7 mouse cellular contexts compared by ENCODE assay signal in the genomic region with DNA sequence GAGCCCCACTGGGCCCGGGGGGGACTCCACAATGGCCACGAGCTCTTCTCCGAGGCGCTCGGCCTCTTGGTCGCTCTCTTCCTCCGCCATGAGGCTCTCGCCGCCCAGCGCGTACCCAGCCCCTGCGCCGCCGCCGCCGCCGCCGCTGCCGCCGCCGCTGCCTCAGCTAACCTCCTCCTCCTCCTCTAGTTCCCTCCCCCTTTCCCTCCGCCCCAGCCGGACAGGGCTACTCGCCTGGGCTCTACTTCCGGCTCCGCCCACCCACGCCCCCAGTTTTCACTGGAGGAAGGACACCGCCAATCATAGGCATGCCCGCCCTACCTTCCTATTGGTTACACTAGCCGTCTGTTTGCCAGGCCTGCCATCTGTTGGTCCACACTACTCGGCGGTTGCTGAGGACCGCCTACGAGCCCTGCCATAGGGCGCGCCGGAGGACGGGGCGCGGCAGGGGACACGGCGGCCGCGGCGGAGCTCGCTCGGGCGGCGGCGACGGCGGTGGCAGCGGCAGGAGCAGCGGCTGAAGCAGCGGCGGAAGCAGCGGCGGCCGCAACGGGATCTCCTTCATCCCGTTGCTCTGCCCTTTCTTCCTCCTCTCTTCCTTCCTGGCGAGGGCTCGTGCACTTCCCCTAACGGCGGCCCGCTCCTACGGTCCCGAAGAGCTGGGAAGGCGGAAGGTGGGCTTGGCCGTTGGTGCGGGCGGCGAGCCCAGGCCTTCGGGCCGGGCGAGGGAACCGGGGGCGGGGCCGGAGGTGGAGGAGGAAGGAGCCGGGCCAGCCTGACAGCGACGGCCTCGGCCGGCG. TPM values are rescaled to one million over a fixed set of nuclear protein-coding genes. Genes with fewer than 3 reads are reported as not detected.
DNase-seq lines count a peak whose midpoint lies in the region; ATAC-seq lines count a peak whose summit lies in the region.

A gene (minus strand): TSS at position 90 of the 800 bp plus-strand sequence.
A gene (plus strand): TSS at position 434 of the 800 bp plus-strand sequence.

- DNase-seq in adrenal gland, adult 2 months = peak; percentile 100
- DNase-seq in embryo, embryonic 11.5 days (ENCODE audit: low read depth, low spot score) = peak; percentile 99
- DNase-seq in gastrocnemius, postnatal 36 days = peak; percentile 99 to 100
- DNase-seq in left cerebral cortex, postnatal 25 days (ENCODE audit: low spot score in 2 of 2) = peak; percentile 100
- DNase-seq in midbrain, embryonic 10.5 days (ENCODE audit: low spot score) = peak; percentile 99
- DNase-seq in right cerebral cortex, postnatal 4 days = peak; percentile 97

- H3K36me3 ChIP-seq in intestine, embryonic 15.5 days = peaks cover 7% of the 10 kb centered on the region
- peaks cover 27% of the 10 kb centered on the region for H3K36me3 ChIP-seq in midbrain, embryonic 10.5 days

- peak within 1 kb of the TSS; percentile 76 for H3K4me2 ChIP-seq in intestine, embryonic 15.5 days (replicated peaks)

- peaks cover 7% of the 10 kb centered on the region for H3K4me1 ChIP-seq in intestine, embryonic 15.5 days (replicated peaks)
- H3K4me1 ChIP-seq in midbrain, embryonic 10.5 days = peaks cover 32% of the 10 kb centered on the region

- peak within 1 kb of the TSS; percentile 92 for H3K4me3 ChIP-seq in intestine, embryonic 15.5 days (replicated peaks)
- peak within 1 kb of the TSS; percentile 94 for H3K4me3 ChIP-seq in midbrain, embryonic 10.5 days

- no peaks in the 10 kb centered on the region for H3K27me3 ChIP-seq in intestine, embryonic 15.5 days (replicated peaks)
- no peaks in the 10 kb centered on the region for H3K27me3 ChIP-seq in midbrain, embryonic 10.5 days (ENCODE audit: low read depth, poor library complexity, severe bottlenecking)

- under 1% methylated on average over 75 of the region's 85 CpGs for WGBS in intestine, embryonic 15.5 days
- WGBS in midbrain, embryonic 10.5 days = under 1% methylated on average over 71 of the region's 85 CpGs

- intact Hi-C loops in gastrocnemius, postnatal 36 days (cut with DNase I) = loop anchor here (2.0 kb wide), 1 partner anchor 81 kb away; a partner anchor contains a TSS
- intact Hi-C loops in left cerebral cortex, postnatal 25 days (cut with DNase I) = loop anchor here (1.0 to 2.0 kb wide), 2 partner anchors 21 to 81 kb away; no protein-coding TSS in a partner anchor

- H3K9ac ChIP-seq in intestine, embryonic 15.5 days = peak within 1 kb of the TSS; percentile 96

- peak within 1 kb of the TSS; percentile 99 for H3K27ac ChIP-seq in intestine, embryonic 15.5 days
- peak within 1 kb of the TSS; percentile 97 for H3K27ac ChIP-seq in midbrain, embryonic 10.5 days (replicated peaks)

- H3K9me3 ChIP-seq in intestine, embryonic 15.5 days = no peaks in the 10 kb centered on the region
- no peaks in the 10 kb centered on the region for H3K9me3 ChIP-seq in midbrain, embryonic 10.5 days (replicated peaks)

- ATAC-seq in intestine, embryonic 15.5 days = peak; percentile 99

RNA-seq across cellular contexts. Expression of the first gene that starts in this region (rescaled TPM):
- 10 to 100 TPM; 19.0 to 19.1 TPM for total RNA-seq in adrenal gland, adult 2 months (2021)
- 0.48 and 0.65 TPM in 2 replicates for polyA plus RNA-seq in adrenal gland, adult 2 months (2012; rRNA removed)
- 1 to 10 TPM; 8.0 to 9.1 TPM for total RNA-seq in gastrocnemius, postnatal 36 days (2021)
- polyA plus RNA-seq in intestine, embryonic 15.5 days (2015; fragmentation: Nextera tagmentation; extraction: Ambion mirVana) = 4.6 and 5.5 TPM in 2 replicates
- total RNA-seq in left cerebral cortex, postnatal 25 days (2021) = 10 to 100 TPM; 17.4 to 18.0 TPM
- 5.5 and 5.8 TPM in 2 replicates for polyA plus RNA-seq in midbrain, embryonic 10.5 days (2016; fragmentation: Nextera tagmentation; extraction: Ambion mirVana)

RNA-seq across cellular contexts. Expression of the second gene that starts in this region (rescaled TPM):
- total RNA-seq in adrenal gland, adult 2 months (2021) = 100 to 1,000 TPM; 122 to 174 TPM
- polyA plus RNA-seq in adrenal gland, adult 2 months (2012; rRNA removed) = 4.8 and 6.4 TPM in 2 replicates
- 10 to 100 TPM; 20.2 to 20.6 TPM for total RNA-seq in gastrocnemius, postnatal 36 days (2021)
- 54.0 and 63.3 TPM in 2 replicates for polyA plus RNA-seq in intestine, embryonic 15.5 days (2015; fragmentation: Nextera tagmentation; extraction: Ambion mirVana)
- total RNA-seq in left cerebral cortex, postnatal 25 days (2021) = 10 to 100 TPM; 54.0 to 59.8 TPM
- 82.9 and 85.0 TPM in 2 replicates for polyA plus RNA-seq in midbrain, embryonic 10.5 days (2016; fragmentation: Nextera tagmentation; extraction: Ambion mirVana)

Comparison
In these comparisons a context has a peak if more than half of its experiments do, and no peak if none do; other contexts are left out.
1. Peak in every context shown above with its lines: DNase-seq, ATAC-seq, H3K4me3 ChIP-seq and H3K27ac ChIP-seq.